Comparison of ENCODE assay signal across 13 mouse cellular contexts in the genomic region with DNA sequence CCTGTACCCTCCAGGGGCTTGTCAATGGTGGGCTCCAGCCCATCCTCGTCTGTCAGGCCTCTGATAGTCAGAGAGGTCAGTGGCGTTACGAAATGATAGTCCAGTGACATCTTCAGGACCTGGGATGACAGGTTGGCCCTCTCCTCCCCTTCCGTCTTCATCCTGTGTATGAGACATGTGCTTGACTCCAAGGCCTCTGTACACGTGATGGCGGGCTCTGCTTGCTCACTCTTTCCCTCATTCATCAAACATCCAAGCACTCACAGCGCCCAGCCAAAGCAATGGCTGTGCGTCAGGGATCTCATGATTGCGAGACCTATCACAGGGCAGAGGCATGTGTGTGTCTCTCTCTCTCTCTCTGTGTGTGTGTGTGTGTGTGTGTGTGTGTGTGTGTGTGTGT. TPM values are rescaled to one million over a fixed set of nuclear protein-coding genes. Genes with fewer than 3 reads are reported as not detected.
"Had no signal": no experiment of that assay in that cellular context is flagged by ENCODE, and none has a peak within 500 bp of the region (broad histone marks: within the 10 kb centered on the region; RNA-seq: fewer than 3 reads in every experiment).

No protein-coding gene starts in this region.

- DNase-seq: kidney, postnatal 25 days; layer of hippocampus, adult 9-11 months; liver, embryonic 13.5 days; lung, adult 2 months; right cerebral cortex, adult 18-20 months; right cerebral cortex, postnatal 14 days; right cerebral cortex, postnatal 4 days; thymus, postnatal 25 days had no signal

RNA-seq across cellular contexts. Expression of gene Itih1, which starts 9.7 kb away (rescaled TPM):
- total RNA-seq: layer of hippocampus, adult 2 months; layer of hippocampus, postnatal 25 days; left cerebral cortex, adult 18-20 months; left cerebral cortex, postnatal 36 days; megakaryocyte, adult 5-6 weeks had no signal

RNA-seq across cellular contexts. Expression of gene Itih3, which starts 9.8 kb away (rescaled TPM):
- total RNA-seq: megakaryocyte, adult 5-6 weeks had no signal

RNA-seq across cellular contexts. Expression of gene Itih4, which starts 47.1 kb away (rescaled TPM):
- total RNA-seq: layer of hippocampus, postnatal 25 days; left cerebral cortex, postnatal 36 days; megakaryocyte, adult 5-6 weeks had no signal
